Mouse (Mus musculus) small intestine, adult 2 months (tissue): ENCODE data around the gene Olfr12.

Source experiments
- CTCF ChIP-seq: fragments of 200-500 bp; IDR thresholded peaks from 2 replicates; pipeline ENCODE4 v1.5.1; 2012; ENCODE audit warnings: low read depth, mild to moderate bottlenecking, control low read depth, inconsistent platforms, low read length, moderate library complexity, mixed read lengths; ENCODE audit not compliant: insufficient replicate concordance, insufficient read length; ENCODE audit errors: extremely low read depth
- POLR2A ChIP-seq: fragments of 200-500 bp; IDR thresholded peaks from 2 replicates; pipeline ENCODE4 v1.6.1; 2012; ENCODE audit warnings: low read depth, mild to moderate bottlenecking, control low read depth, inconsistent platforms, low read length, moderate library complexity

- TF ChIP-seq CTCF = no peak
- TF ChIP-seq POLR2A = no peak
Observed at GRCm38 (mm10) chr1:92638736-92639135, 21.1 kb downstream of the Olfr12 start.
